Mouse (Mus musculus): Measurements from ENCODE around the gene Ctso.

GRCm38 (mm10) chr3:81926764-81927325, 5.6 kb upstream of the Ctso start:
- TF ChIP-seq POLR2AphosphoS2 (IDR thresholded peaks at IDR 0.05; ENCODE audit: low read length) = no peak
- no peak for TF ChIP-seq CTCF (IDR thresholded peaks at IDR 0.05 in 2 of 3, conservative IDR thresholded peaks at IDR 0.05 in 1 of 3; ENCODE audit: control insufficient read depth in 1 of 3, insufficient read depth in 1 of 3, low read depth in 2 of 3, low read length in 3 of 3, poor library complexity in 1 of 3, severe bottlenecking in 1 of 3)
- TF ChIP-seq MAFK (IDR thresholded peaks at IDR 0.05; ENCODE audit: borderline replicate concordance, low read depth, low read length) = no peak
- TF ChIP-seq CHD1 (IDR thresholded peaks at IDR 0.05; ENCODE audit: low read depth, low read length) = no peak
- no peak for TF ChIP-seq E2F4 (IDR thresholded peaks at IDR 0.05; ENCODE audit: borderline replicate concordance, low read depth, low read length)
- TF ChIP-seq SIN3A (IDR thresholded peaks at IDR 0.05; ENCODE audit: low read length) = no peak
- no peak for TF ChIP-seq HCFC1 (IDR thresholded peaks at IDR 0.05; ENCODE audit: low read depth, low read length)
- TF ChIP-seq CHD2 (IDR thresholded peaks at IDR 0.05; ENCODE audit: low read length) = no peak
- TF ChIP-seq POLR2A (IDR thresholded peaks at IDR 0.05; ENCODE audit: control insufficient read depth in 1 of 2, insufficient read depth in 1 of 2, low read depth in 1 of 2, low read length in 2 of 2, poor library complexity in 1 of 2) = no peak
- no peak for TF ChIP-seq USF2 (IDR thresholded peaks at IDR 0.05; ENCODE audit: borderline replicate concordance in 1 of 2, insufficient read depth in 1 of 2, low read depth in 1 of 2, low read length in 2 of 2)
